Mouse (Mus musculus): ENCODE data around the gene Acss3.

Acss3 gene

DNA sequence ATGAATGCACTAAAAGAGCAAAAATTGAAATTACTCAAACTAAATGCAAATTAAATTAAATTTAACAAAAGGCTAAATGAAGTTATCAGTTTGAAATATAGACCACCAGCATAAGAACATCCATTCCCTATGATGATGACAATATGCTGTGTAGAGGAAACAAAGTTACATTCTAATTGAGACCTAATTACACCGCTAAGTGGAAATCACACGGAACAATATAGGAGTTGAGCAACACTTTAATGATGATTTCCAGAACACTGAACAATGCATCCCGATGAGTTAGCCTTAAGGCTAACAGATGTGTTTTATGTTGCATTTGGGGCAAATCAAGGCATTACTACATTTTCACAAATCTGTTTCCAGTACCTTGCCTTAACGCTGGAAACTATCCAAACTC, 99.2 kb downstream of the Acss3 start:
- no peak for ATAC-seq (ENCODE audit: insufficient number of reproducible peaks, low FRiP score, low TSS enrichment)

DNA sequence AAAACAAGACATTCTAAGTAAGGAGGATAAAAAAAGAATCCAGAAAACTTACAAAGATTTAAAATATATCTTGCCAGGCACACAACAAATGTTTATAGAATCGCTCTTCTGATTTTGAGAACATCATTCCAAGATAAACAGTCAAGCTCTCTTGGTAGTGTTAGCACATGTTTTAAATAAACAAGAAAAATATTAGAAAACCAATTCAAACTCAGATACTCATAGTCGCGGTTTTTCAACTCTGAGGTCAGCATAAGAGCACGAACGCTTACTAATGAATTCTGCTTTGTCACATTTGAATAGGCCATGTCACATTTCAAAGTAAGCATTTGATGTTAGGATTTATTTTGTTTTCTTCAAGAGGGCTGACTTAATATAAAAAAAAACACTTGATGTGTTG, 102.3 kb downstream of the Acss3 start:
- ATAC-seq (ENCODE audit: insufficient number of reproducible peaks, low FRiP score, low TSS enrichment) = no peak

DNA sequence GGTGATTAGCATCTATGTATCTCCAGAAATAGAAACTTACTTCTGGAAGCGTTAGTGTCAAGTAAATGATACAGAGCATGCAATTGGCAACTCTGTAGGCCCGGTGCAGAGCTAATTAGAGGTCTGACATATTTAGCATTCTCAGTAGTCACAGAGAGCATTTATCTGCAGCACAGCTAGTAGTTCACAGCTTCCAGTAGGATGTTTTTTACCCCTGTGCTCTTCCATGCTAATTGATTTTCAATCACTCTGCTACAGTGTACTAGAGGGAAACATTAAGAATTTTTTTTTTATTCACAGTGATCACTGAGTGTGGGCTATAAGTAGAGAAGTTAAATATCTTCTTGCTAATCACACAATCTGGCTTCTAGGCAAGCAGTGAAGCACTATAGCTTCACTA, 112.3 kb downstream of the Acss3 start:
- ATAC-seq (ENCODE audit: insufficient number of reproducible peaks, low FRiP score, low TSS enrichment) = no peak

DNA sequence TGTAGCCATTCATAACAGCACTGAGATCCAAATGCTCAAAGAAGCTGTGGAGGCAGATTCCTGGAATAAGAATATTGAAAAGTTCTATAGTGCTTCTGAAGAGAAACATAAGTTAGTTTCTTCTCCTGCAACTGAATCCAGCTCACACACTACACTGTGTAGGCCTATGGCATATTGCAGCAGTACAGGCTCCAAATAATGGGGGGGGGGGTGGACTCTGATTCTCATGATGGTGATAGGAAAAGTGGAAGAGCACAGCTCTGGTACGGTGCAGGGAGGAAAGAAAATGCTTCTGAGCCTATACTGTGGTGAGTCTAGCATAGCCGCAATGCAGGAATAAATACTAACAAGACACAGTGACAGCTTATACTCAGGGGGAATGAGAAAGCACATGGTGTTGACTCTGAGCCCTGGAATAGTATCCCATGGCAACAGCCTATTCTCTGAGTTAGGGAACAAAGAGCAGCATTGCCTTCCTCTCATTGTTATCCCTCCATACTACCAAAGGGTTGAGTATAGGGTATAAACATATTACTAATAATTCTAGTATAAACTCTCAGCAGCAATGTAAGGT, 125.3 kb downstream of the Acss3 start:
- ATAC-seq (ENCODE audit: insufficient number of reproducible peaks, low FRiP score, low TSS enrichment) = no peak

DNA sequence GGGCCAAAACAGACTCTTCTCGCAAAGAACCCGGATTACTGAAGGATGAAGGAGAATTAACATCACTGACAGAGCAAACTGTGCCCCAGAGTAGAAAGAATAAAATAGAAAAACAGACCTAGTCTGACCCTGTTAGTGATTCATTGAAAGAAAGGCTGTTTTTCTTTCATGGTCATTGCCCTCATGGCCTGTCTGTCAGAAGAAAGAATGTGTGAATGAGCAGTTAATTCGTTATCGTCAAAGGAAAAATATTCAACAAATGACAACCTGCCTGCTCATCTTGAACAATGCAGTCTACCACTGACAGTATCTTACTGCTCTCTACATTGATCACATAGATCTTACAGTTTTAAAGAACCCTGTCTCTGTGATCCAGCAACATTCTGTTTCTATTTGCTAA, 134.0 kb downstream of the Acss3 start:
- no peak for ATAC-seq (ENCODE audit: insufficient number of reproducible peaks, low FRiP score, low TSS enrichment)

DNA sequence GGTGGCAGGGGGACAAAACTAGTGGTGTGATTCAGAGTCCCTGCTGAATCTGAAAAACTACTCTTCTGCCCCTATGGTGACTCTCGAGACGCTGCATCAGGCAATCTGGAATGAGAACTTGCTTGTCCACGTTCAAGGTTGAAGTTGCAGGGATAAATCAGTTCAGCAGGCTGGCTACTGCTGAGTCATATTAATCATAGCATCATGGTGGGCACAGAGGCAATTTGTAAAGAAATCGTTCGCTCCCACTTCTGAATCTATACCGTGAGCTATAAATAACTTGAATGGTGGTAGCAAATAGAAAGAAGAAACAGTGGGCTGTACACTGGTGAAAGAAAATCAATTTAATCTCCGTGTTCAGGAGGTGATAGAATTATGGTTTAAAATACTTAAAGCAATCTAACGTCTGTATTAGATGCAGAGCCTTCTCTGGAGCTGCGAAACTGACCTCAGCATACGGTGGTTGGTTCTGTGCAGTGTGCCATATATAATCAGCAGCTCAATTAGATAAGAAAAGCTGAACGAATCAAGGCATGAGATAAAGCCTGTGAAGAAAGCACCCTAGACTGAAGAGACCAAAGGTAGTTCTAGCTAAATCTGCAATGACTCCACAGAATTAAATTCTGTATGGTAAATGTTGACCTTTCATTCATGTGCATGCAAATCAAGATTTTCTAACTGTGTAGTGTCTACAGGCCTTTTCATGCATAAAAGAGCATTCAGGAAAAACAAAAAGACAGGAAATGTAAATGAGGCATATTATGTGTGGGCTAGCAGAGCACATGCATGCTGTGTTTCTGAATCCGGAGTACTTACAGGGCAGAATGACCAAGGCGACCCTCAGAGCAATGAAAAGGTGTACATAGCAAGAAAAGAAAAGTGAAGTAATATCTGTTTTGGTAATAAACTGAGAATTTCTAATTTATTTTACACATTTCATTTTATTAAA, 148.0 kb downstream of the Acss3 start:
- ATAC-seq (ENCODE audit: insufficient number of reproducible peaks, low FRiP score, low TSS enrichment) = no peak

DNA sequence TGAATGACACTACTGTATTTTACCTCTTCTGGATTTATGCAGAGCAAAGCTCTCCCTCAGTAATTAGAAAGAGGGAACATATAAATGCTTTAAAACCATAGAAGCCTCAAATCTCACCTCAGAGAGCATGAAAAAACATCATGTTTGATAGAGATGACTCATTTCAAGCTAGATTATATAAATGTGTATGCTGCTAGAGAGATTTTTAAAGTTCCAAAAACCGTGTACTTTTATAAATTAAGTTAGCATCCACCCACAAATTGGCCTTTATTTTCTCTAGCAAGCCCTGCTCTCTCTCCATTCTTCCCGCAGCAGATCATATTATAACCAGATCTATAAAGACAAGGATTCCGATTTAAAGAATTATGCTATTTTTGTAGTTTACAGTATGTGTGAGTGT, 164.4 kb downstream of the Acss3 start:
- no peak for ATAC-seq (ENCODE audit: insufficient number of reproducible peaks, low FRiP score, low TSS enrichment)

DNA sequence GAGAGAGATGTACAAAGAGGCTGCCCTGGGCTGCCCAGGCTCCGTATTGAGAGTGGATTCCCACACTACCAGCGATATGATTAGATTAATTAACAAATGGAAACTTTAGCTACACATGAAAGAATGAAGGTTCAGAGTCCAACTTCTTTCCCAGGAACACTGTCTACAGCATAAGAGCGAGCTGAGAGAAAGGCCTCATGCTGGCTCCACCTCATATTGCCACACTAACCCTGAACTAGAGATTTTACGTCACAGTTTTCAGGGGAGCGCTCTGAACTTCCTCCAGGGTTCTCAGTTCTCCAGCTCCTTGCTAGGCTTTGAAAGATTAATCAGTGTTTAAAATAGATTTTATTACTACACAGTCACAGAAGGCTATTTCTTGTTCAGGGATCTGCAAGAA, 182.1 kb downstream of the Acss3 start:
- no peak for ATAC-seq (ENCODE audit: insufficient number of reproducible peaks, low FRiP score, low TSS enrichment)

DNA sequence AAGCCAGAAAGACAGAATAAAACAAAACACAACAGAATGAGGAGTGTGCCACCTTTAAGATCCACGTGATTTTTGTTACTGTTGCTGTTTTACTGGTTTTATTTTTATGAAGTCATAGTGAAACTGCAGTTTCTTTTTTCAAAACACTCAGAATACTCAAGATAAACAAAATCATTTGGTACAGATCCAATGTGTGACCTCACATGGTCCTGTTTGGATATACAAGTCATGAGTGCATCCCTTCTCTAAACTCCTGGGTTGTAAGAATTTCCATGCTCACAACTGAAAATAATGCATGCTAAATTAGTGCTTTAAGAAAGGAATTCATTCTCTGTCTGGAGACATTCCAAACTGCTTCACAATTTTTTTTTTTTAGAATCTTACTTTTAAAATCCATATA, 184.0 kb downstream of the Acss3 start:
- no peak for ATAC-seq (ENCODE audit: insufficient number of reproducible peaks, low FRiP score, low TSS enrichment)

DNA sequence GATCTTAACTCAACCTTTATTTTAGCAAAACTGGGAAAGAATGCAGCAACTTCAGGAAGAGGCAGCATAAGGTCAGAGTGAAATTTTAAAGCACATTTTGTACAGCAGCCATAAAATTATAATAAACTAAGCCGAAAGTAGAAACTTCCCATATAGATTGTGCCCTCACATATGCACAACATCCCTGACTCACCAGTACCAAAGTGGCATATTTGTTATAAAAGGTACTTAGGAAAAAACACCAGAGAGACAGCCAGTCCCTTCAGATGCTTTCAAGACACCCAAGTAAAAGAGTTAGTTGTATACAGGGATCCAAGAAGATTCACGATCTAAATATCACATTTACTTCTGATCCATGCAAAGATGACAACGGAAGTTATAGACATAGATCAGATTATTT, 184.6 kb downstream of the Acss3 start:
- ATAC-seq (ENCODE audit: insufficient number of reproducible peaks, low FRiP score, low TSS enrichment) = no peak

DNA sequence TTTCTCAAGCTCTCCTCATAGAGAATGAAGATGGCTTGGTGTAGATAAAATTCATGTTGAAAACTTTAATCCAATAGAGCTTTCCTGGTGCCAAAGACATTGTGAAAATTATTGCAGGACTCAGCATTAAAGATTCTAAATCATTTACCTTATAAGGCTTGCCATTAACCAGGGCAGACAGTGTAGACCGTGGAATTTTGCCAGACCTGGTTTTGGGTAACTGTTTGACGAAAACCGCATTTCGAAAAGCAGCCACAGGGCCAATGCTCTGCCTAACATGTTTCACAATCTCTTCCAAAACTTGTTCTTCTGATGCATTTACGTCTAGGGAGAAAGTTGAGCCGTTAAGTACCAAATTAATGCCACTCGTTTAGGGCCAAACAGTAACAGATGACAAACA, 186.5 kb downstream of the Acss3 start:
- ATAC-seq (ENCODE audit: insufficient number of reproducible peaks, low FRiP score, low TSS enrichment) = no peak

DNA sequence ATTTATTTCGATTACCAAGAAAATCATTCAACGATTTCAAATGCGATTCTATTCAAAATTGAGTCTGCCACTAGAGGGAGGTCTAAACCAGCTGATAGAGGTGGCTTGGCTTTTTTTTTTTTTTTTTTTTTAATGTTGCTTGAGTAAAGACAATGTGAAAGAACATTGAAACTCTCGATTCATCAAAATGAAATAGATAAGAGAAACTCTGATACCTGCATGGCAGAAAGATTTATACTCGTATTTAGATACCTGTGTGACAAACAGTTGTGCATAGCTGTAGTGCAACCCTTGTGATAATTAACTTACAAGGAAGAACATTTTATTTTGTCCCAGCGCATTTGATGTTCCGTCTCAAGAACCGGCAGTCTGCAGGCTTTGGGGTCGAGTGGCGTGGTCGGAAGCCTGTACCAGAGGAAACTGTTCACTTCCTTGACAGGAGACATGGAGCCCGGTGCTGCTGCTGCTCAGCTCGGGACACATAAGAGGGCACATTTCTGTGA, 190.8 kb downstream of the Acss3 start:
- ATAC-seq (ENCODE audit: insufficient number of reproducible peaks, low FRiP score, low TSS enrichment) = no peak

DNA sequence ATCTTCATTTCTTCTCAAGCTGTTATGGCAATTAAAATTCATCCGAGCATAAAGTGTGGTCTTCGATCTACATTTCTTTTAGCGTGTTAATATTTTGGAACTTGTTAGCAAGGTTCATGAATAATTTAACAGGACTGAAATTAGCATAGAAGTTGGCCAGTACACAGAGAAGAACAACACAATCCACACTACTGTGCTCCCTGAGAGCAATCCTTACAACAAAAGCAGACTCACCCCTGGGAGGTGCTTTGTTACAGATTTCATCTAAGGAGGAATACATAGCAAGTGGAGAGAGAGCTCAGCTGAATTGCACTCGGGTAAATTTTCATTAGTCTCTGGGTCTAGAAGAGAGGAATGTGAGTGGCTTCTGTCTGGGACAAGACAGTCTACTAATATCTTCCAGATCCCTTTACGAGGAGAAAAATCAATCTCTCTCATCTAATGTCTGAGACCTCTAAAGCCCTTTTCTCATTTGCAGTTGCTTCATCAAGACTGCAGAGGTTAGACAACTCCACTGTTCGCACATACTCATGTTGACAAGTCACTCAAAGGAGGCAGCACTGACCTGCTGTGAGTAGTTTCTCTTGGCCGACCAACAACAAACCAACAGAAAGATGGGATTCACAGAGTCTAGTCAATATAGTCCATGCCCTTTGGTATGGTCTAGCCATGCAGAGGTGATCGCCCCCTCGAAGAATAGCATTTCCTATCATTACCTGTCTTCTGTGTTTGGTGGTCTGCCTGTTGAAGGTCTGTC, 194.7 kb downstream of the Acss3 start:
- no peak for ATAC-seq (ENCODE audit: insufficient number of reproducible peaks, low FRiP score, low TSS enrichment)

DNA sequence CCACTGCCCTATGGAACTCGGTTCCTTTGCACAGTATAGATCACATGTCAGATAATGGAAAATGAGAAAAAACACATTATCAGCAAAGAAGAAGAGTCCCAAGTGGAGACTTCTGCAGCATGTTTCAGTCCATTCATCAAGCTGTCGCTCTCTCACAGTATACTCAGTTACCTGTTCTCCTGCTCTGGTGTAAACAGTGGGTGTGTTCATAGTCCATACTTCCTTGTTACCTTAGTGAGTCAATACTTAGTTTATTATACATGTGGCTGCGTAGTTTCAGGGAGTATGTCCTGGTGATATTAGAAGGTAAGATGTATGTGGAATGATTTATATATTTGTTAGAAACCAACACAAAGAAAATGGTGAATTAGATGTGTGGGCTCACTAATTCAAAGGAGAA, 198.7 kb downstream of the Acss3 start:
- ATAC-seq (ENCODE audit: insufficient number of reproducible peaks, low FRiP score, low TSS enrichment) = no peak

DNA sequence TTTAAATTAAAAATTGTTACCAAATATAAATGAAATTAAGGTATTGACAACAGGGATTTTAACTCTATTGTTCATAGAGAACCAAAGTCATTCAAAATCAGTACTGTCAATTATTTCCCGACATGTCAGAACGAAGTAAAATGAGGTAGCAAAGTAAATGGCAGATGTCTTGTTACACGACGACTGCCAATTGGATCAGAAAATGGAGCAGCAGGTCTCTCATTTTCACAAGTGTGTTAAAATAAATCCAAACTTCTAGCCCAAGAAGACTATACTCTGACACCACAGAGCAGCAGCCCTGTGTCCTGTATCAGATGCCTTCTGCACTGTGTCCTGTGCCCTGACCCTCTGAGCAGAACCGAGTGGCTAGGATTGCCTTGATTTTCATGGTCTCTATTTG, 199.1 kb downstream of the Acss3 start:
- no peak for ATAC-seq (ENCODE audit: insufficient number of reproducible peaks, low FRiP score, low TSS enrichment)

DNA sequence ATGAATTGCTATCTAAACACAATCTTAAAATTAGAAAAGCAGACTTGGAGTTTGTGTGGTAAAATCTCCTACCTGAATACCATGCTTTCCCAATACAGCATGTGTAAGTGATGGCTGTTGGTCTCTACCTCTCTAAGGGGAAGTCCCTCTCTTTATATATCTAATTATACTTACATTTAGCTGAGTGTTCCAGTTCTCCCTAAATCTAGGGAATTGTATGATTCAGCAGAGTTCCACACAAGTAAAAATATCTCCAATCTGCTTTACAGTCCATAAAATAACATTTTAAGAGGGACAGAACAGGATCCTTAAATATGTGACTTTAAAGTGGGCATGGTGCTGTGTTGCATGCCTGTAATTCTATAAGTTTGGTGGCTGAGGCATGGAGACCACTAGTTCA, 208.6 kb downstream of the Acss3 start:
- ATAC-seq (ENCODE audit: insufficient number of reproducible peaks, low FRiP score, low TSS enrichment) = no peak

DNA sequence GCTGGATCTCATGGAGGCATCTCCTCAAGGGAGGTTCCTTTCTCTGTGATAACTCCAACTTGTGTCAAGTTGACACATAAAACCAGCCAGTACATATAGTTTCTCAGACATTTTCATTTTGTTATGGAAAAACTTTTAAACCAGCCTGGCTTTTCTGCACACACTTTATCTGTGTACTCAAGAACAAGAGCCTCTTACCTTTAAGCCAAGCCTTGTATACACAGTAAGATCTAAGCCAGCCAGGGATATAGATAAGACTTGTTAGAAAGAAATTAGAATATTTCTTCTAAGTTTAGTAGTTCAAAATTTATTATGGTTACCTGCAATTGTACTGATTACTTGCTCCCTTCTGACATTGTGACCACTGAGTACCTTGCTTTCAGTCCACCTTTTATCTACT, 209.2 kb downstream of the Acss3 start:
- ATAC-seq (ENCODE audit: insufficient number of reproducible peaks, low FRiP score, low TSS enrichment) = no peak

DNA sequence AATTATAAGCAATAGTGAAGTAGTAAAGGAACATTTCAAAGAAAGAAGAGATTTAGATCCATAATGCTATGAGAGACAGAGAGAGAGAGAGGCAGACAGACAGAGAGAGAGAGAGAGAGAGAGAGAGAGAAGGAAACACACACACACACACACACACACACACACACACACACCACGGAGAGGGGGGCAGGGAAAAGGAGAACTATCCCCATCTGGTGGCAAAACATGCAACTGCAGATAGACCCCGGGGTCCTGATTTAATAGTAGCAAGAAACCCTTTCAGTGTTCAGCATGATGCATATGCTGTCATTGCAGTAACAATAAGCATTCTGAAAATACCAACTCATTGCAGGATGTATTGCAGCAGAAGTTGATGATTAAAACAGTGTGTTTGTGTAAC, 210.4 kb downstream of the Acss3 start:
- no peak for ATAC-seq (ENCODE audit: insufficient number of reproducible peaks, low FRiP score, low TSS enrichment)

DNA sequence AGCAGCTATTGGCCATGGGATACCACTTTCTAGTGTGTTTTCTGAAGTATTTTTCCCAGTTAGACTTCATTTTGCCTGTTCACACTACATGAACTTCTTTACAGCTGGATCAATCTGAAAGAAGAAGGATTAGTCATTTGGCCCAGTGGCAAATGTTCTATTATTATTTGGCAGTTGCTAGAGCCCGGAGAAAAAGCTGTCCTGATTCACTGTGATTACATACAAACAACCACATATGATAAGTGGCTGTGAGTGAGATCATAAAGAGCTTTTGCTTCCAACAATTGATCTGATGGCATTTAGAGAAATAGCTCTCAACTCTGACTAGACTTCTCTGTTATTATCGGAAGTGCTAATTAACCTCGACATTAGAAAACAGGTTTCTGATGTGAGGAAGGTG, 213.4 kb downstream of the Acss3 start:
- no peak for ATAC-seq (ENCODE audit: insufficient number of reproducible peaks, low FRiP score, low TSS enrichment)

DNA sequence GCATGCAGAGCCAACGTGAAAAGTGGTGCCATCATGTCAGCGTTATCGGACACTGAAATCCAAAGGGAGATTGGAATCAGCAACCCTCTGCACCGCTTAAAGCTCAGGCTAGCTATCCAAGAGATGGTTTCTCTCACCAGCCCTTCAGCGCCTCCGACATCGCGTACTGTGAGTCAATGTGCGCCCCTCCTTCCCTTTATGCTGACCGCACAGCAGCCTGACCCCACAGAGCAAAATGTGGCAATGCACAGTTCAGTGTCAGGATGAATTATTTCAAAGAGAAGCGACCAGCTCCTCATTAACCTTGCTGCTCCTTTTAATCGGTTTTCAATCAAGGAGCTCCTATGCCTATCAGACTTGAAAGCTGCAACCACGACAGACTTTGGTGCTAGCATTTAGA, 227.1 kb downstream of the Acss3 start:
- ATAC-seq (ENCODE audit: insufficient number of reproducible peaks, low FRiP score, low TSS enrichment) = no peak

All from cerebellum, adult (tissue).